Mouse (Mus musculus) urinary bladder, adult 18-20 months (tissue): ENCODE data around the gene Olfr740.

ENCODE experiments used
- DNase-seq, 2 experiments: peaks; one replicate each; pipeline ENCODE4 v3.0.0; 2022; ENCODE audit warnings: low spot score in 2 of 2, mixed read lengths in 2 of 2

Olfr740 gene

DNA sequence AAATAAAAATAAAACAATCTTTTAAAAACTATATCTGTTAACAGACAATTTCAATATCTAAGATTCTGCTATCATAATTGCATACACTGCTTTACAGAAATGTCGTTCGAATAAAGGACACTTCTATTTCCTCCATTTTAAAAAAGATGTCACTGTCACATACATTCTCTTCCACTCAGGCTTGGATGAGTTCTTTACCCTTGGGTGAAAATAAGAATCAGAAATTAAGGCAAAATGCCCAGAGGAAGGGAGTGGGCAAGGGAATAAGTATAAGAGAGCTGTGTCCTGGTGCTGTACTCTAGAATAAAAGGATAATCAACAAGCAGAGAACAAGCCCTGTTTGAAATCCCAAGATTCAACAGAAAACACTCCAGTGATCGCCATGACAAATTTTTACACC, at the start of gene Olfr740:
TSS of gene Olfr740 (plus strand) at position 301 of the 400 bp plus-strand sequence.
- no peak for DNase-seq

DNA sequence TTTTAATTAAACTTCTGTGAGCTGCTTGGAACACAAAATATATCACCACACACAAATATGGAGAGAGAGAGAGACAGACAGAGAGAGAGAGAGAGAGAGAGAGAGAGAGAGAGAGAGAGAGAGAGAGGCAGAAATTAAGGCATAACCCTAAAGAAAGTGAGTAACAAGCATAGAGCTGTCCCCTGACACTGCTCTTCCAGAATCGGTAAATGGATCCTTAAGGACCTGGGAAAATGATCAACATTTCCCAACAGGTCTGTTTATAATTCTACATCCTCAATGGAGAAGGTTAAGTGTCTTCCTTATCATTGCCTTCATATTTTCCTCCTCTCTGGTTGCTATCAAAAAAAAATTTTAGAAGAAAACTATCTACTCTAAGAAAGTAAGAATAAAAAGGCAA, 38.1 kb upstream of the Olfr740 start, which contains the start of gene Olfr738:
TSS of gene Olfr738 (plus strand) at position 301 of the 400 bp plus-strand sequence.
- no peak for DNase-seq

- no peak for DNase-seq
Observed at GRCm38 (mm10) chr14:50418326-50418725, 27.0 kb upstream of the Olfr740 start, which contains the start of gene Olfr739. Olfr739 (plus strand) TSS chr14:50418626.

DNA sequence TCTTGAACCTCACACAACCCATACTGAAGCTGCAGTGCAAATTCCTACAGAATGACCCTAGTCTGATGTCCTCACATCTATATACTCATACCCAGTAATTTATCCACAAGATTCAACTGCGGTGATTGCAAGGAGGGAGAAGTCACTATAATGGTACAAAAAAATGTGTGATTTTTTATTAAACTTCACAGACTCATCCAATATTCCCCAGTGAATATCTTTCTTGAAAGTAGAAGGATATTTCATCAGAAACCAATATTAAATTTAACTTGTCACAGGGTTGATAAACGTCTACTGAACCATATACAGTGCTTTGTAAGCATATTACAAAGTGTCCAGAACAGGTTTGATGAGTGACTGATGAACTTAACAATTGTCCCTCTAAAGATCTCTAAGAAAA, 27.1 kb downstream of the Olfr740 start, which contains the start of gene Olfr741:
TSS of gene Olfr741 (plus strand) at position 301 of the 400 bp plus-strand sequence.
- no peak for DNase-seq

DNA sequence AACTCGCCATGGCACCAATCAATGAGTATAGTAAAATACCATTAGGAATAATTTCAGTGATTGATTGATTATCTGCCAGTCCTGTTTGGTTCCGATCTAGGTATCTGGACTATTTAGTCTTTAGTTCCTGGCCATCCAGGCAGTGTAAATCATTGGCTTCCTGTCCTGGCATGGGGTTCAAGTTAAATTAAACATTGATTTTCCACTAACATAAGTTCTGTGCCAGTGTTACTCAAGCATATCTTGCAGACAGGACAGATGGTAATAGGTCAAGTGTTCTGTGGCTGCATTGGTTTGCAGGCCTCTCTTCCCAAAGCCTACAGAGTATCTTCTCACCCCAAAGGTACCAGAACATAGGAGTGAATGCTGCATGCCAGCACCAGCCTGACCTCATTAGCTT, 33.1 kb downstream of the Olfr740 start:
- no peak for DNase-seq

- no peak for DNase-seq
Observed at GRCm38 (mm10) chr14:50503300-50503699, 58.0 kb downstream of the Olfr740 start, which contains the start of gene Olfr742. Olfr742 (plus strand) TSS chr14:50503600.
